Mouse (Mus musculus) gastrocnemius, adult 2 months (tissue): ENCODE data around the gene Cfap43. TPM values are rescaled to one million over a fixed set of nuclear protein-coding genes. Genes with fewer than 3 reads are reported as not detected.

ENCODE experiments used
- DNase-seq: peaks from one replicate; pipeline ENCODE4 v3.0.0; 2022
- H3K27ac ChIP-seq: fragments of 200-600 bp; 2 replicates; pipeline ENCODE4 v1.8.1; 2022; ENCODE audit warnings: mild to moderate bottlenecking
- H3K4me3 ChIP-seq: fragments of 200-600 bp; 2 replicates; pipeline ENCODE4 v1.8.1; 2022; ENCODE audit warnings: mild to moderate bottlenecking, moderate library complexity
- CTCF ChIP-seq: fragments of 200-600 bp; IDR thresholded peaks from 2 replicates; pipeline ENCODE4 v1.8.1; 2022; ENCODE audit warnings: antibody characterized with exemption, mild to moderate bottlenecking, moderate library complexity
- intact Hi-C: fragments of 180-260 bp; cut with DNase I; formaldehyde crosslinking; loops from one replicate; pipeline ENCODE4 v1.15.1; 2025
- total RNA-seq, 2 experiments: library from RNA; stranded (reverse); gene quantifications; 2 replicates each; pipeline ENCODE4 v1.2.3; 2021

The Cfap43 gene
- total RNA-seq, 2 experiments from 2014 or later = 0.11 TPM; not detected in 1

DNA sequence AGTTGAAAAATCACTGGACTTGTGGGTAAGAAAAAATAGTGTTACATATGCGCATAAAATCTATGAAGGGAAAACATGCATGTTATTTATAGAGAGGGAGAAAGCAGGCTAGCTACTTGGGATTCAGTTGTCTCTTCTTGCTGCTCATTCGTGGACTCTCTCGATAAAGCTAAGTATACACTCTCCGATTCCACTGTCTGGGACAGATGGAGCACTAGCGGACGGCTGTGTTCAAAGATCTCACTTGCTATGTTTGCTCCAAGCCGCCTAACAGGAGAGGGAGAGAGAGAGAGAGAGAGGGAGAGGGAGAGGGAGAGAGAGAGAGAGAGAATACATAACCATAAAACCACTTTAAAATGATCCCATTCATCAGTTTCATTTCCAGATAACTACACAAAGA lies 138.9 kb downstream of the Cfap43 start:
- no peak for TF ChIP-seq CTCF
- intact Hi-C loops = no loop called here

DNA sequence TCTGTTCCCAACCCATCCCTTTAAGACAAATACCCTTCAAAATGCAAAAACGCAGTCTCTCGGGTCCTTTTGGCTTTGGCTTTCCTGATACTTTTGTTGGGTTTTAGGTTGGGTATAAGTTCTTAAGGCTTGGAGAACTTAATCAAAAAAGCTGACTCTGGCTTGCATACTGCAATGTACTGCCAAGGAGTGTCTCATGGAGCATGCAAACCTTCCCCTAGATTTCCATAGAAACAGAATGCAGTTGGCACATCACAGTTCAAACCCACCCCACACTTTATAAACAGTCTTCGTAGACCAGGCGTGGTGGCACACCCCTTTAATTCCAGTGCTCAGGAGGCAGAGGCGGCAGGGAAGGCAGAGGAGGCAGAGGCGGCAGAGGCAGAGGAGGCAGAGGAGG lies 141.2 kb downstream of the Cfap43 start:
- H3K27ac ChIP-seq = no peak overlapping the region
- no peak for DNase-seq

More for the DNA sequence above, 138.9 kb downstream of the Cfap43 start:
- H3K4me3 ChIP-seq = no peak overlapping the region
- no peak overlapping the region for H3K27ac ChIP-seq
- no peak for DNase-seq

DNA sequence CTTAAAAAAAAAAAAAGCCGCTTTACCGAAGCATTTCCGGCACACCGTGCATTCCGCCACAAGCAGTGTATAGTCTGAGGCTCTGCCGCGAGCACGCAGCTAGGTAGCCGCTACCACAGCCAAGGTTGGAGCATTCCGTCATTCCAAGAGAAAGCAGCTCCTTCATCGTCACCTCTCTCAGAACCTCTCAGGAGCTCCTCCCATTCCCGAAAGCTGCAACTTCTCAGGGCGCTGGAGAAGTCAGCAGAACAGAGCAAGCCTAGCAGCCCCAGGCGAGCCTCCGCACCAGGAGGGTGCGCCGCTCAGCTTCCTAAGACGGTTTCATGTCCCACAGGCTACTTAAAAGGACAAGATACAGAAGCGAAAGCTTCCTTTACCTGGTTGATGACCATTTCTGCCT lies 163.5 kb downstream of the Cfap43 start:
- no peak overlapping the region for H3K27ac ChIP-seq
- H3K4me3 ChIP-seq = peak overlapping the region; percentile 48

More for the DNA sequence above, 141.2 kb downstream of the Cfap43 start:
- intact Hi-C loops = no loop called here
- no peak overlapping the region for H3K4me3 ChIP-seq
- TF ChIP-seq CTCF = no peak

DNA sequence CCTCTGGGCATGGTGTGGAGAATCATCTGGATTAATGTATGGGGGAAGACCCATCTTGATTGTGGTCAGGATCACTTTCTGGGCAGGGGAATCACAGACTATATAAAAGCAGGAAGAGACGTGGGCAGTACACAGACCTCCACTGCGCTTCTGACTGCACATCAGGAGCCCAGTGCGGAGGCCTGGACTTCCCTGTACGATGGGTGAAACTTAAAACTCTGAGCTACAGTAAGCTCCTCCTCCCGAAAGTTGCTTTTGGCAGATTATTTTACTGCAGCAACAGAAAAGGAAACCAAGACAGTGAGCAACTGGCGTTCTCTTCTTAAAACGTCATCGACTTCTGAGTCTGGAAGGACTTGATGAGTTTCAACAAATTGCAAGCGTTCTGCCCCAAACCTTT lies 164.2 kb downstream of the Cfap43 start:
- intact Hi-C loops = no loop called here
- DNase-seq = no peak
- H3K27ac ChIP-seq = no peak overlapping the region
- peak overlapping the region; percentile 48; the same call in 1 of the 2 replicates for H3K4me3 ChIP-seq
- TF ChIP-seq CTCF = no peak

More for the DNA sequence above, 163.5 kb downstream of the Cfap43 start:
- no peak for DNase-seq
- TF ChIP-seq CTCF = no peak
- intact Hi-C loops = no loop called here

DNA sequence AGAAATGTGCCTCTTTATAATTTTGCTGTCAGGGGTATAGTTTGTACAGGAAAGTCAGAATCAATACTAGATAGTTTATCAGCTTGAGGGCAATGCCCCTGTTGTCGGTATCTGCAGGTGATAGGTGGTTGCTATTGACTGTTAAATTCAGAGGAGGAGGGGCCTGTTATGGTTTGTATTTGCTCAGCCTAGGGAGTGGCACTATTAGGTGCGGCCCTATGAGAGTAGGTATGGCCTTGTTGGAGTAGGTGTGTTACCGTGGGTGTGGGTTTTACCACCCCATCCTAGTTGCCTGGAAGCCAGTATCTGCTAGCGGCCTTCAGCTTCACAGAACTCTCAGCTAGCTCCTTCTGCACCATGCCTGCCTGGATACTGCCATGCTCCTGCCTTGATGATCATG lies 165.2 kb downstream of the Cfap43 start:
- no peak for TF ChIP-seq CTCF
- Histone ChIP-seq H3K27ac (no peak overlapping the region), H3K4me3 (no peak overlapping the region)
- DNase-seq = no peak
- intact Hi-C loops = no loop called here

DNA sequence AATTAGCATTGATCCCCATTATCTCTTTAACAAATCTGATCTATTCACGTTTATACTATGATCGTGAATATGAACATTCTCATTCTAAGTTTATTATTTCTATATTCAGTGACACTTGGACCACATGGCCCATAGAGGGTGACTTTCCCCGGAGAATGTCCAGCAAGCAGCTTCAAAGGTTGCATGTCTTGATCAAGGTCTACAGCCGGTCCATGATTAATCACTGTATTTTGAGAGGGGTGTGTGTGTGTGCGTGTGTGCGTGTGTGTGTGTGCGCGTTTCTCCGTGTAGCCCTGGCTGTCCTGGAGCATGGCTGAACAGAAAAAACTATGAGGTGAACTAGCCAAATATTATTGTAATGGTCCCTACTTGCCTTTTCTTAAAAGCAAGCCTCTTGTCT lies 166.6 kb downstream of the Cfap43 start:
- intact Hi-C loops = no loop called here
- no peak overlapping the region for H3K4me3 ChIP-seq
- H3K27ac ChIP-seq = no peak overlapping the region
- TF ChIP-seq CTCF = no peak
- no peak for DNase-seq

DNA sequence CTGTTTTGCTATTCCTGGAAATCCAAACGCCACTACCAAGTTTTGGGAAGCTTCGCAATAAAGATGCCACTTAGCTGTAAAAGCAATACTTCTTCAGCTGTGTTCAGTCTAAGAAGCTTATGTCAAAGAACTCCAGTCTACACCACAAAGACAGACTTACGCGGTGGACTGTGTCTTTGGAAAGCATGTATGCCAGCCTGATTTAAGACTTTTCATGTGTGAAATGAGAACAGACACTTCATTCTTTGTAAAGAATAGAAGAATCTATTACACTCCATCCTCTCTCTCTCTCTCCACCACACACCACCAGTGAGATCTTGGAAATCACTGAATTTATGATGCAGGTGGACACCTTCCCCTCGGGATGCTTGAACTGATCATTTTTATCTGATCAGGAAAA lies 168.7 kb downstream of the Cfap43 start:
- intact Hi-C loops = no loop called here
- Histone ChIP-seq H3K27ac (no peak overlapping the region), H3K4me3 (no peak overlapping the region)
- no peak for TF ChIP-seq CTCF
- DNase-seq = no peak

DNA sequence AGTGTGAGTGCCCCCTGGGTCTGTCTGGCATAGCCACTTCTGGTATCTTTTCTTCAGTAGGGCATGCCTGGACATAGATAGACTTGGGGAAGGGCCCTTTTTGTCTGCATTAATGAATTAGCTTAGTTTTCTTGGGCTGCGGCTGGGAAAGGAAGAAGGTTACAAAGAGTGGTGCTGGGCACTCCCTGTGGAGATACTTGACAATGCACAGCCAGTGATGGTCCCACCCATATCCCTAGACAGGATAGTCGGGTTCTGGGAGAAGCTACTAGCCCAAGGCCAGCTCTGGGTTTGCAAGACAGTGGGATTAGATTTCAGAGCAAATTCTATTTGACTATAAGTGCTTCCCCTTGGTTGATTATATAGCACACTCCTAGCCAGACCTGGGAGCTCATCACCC lies 170.1 kb downstream of the Cfap43 start:
- DNase-seq = no peak
- H3K27ac ChIP-seq = no peak overlapping the region
- intact Hi-C loops = no loop called here
- TF ChIP-seq CTCF = no peak
- H3K4me3 ChIP-seq = no peak overlapping the region

DNA sequence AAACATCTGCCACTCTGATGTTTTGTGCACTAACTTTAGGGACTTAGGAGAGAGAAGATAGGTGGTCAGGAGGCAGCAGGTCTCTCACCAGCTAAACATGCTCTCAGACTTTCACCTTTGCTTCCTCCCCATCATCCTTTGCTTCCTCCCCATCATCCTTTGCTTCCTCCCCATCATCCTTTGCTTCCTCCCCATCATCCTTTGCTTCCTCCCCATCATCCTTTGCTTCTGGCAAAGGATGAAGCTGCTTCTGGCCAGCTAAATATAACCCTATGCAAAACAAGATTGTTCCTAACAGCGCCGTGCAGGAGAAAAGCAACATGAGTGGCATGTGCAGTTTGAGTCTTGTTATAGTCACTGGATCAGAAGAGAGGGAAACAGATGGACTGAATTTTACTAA lies 172.0 kb downstream of the Cfap43 start:
- TF ChIP-seq CTCF = no peak
- no peak for DNase-seq
- intact Hi-C loops = no loop called here
- Histone ChIP-seq H3K27ac (no peak overlapping the region), H3K4me3 (no peak overlapping the region)

DNA sequence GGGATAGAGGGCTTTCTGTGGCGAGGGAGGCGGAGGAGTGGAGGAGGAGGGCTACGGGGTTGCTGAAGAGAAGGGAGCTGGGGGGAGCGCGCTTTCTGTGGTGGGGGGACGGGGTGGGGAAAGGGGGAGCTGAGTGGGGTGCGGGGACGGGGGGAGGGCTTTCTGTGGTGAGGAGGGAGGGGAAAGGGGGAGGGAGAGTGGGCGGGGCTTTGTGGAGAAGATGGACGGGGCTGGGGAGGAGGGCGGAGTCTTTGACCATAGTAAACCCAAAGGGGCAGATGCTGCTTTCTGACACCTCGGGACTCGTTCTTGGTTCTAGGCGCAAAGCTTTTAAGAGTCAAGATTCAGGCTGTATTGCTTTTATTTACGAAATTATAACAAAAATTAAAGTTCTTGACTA lies 187.2 kb downstream of the Cfap43 start:
- peak; percentile 82 for DNase-seq
- intact Hi-C loops = loop anchor here (2.0 to 5.0 kb wide), 4 partner anchors 60 to 225 kb away; partner anchors contain the start of gene Slk
- H3K27ac ChIP-seq = peak overlapping the region; percentile 99
- TF ChIP-seq CTCF = no peak
- H3K4me3 ChIP-seq = peak overlapping the region; percentile 92

DNA sequence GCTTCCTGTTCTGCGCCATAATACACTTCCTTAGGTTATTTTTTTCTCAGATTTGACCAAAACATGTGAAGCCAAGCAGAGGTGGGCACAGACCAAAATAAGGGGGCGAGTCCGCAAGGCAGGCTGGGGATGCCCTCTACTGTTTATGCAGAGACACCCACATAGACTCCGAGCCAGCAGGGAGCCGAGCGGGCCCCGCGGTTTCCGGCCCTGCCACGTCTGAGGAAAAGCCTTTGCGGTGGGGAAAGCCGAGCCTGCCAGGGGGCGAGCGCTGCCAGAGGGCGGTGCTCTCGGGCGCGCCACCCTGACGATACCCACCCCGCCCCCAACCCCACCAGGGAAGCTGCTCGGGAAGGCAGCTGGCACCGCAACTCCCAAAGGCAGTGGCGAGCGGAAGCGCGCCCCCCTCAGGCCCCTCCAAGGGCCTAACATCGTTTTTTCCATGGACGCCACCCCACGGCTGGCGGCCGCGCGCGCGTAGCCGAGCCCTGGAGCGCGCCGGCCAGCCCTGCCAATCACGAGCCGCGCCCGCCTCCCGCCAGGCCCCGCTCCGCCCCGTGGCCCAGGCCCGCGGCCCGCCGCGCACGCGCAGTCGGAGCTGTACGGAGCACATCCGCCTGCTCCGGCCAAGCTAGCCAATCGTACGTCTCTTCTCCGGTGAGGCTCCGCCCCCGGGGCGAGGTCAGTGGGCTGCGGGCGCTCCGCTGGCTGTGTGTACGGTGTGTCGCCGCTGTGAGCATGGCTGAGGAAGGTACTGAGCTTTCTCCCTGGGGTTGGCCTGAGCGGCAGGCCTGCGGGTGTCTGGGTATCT lies 187.8 kb downstream of the Cfap43 start, which contains the start of gene Sfr1:
Sfr1 (plus strand) TSS at position 612 of the 811 bp plus-strand sequence.
- intact Hi-C loops = loop anchor here (2.0 to 5.0 kb wide), 4 partner anchors 59 to 224 kb away; partner anchors contain the start of gene Slk
- Histone ChIP-seq H3K4me3 (peak within 1 kb of the TSS; percentile 92), H3K27ac (peak within 1 kb of the TSS; percentile 99)
- DNase-seq = peak; percentile 100
- TF ChIP-seq CTCF = peak; percentile 61

DNA sequence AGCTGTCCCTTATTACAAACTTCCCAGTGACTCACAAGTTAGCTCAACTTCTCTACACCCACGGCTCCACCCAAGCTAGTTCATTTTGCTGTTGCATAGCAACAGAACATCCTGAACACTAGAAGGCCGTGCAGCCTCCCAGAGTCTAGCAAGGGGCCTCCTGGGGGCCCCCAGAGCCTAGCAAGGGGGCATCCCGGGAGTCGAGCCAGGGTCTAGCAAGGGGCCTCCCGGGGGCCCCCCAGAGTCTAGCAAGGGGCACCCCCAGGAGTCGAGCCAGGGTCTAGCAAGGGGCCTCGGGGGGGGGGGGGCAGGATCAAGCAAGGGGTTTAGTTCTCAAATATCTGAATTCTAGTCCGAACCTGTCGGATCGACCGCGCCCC lies 188.4 kb downstream of the Cfap43 start:
- no peak for TF ChIP-seq CTCF
- H3K27ac ChIP-seq = peak overlapping the region; percentile 99
- intact Hi-C loops = loop anchor here (2.0 to 5.0 kb wide), 4 partner anchors 58 to 224 kb away; partner anchors contain the start of gene Slk
- H3K4me3 ChIP-seq = peak overlapping the region; percentile 92
- DNase-seq = peak; percentile 70

DNA sequence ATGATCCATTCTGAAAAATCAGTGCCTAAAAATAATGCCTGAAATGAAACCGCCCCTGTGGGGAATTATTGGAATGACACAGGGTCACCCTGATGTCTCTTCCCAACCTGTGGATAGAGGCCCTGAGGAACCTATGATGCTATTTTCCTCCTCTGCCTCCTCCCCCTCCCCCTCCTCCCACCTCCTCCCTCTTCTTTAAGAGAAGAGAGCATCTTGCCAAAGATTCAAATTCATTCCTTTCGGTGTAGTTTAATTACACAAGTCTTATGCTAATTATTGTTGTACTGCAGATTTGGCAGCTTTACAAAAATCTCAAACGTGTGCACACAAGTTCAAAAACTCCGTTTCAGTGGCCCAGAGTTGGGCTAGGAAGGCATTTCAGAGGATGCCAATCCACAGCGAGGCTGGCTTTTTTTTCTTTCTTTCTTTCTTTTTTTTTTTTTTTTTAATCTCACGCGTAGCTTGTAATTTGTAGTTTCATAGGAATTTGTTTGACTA lies 193.4 kb downstream of the Cfap43 start:
- DNase-seq = no peak
- H3K27ac ChIP-seq = no peak overlapping the region
- no peak overlapping the region for H3K4me3 ChIP-seq
- TF ChIP-seq CTCF = no peak
- intact Hi-C loops = no loop called here

DNA sequence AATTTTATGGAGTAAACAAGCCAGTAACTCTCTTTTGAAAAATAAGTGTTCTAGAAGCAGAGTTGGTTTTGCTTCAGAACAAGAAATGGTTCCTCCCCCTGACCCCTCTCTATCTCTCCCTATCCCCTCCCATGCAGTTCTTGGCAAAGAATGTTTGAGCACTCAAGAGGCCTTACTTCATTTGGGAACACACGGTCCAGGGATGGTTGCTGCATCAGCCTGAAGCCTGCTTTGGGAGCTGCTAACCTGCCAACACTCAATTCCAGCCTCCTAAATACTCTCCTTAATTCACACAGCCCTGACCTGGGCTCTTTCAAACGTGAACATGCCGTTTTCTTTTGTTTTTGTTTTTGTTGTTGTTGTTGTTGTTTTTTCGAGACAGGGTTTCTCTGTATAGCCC lies 194.2 kb downstream of the Cfap43 start:
- H3K4me3 ChIP-seq = no peak overlapping the region
- DNase-seq = no peak
- no peak for TF ChIP-seq CTCF
- intact Hi-C loops = no loop called here
- H3K27ac ChIP-seq = no peak overlapping the region
